Comparison of ENCODE assay signal across 27 mouse cellular contexts in the genomic region with DNA sequence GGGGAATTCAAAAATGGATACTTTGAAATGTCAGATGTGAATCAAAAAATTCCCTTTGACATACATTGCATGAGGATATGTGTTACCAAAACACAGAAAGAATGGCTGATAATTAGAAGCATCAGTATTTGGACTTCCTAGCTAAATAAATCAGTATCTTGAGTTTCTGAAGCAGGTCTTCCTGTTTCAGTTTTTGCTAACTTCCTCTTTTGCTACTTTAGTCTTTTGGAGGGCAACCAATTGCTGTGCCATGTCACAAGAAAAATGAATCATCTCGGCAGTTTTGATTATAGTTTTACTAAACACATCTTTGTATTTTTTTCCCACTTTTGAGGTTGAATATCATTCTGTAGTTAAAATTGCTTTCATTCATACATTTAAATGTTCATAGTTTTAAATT.
"Had no signal": no experiment of that assay in that cellular context is flagged by ENCODE, and none has a peak within 500 bp of the region (broad histone marks: within the 10 kb centered on the region; RNA-seq: fewer than 3 reads in every experiment).

No protein-coding gene starts in this region.

- ATAC-seq: intestine, postnatal 0 days; liver, embryonic 12.5 days; midbrain, embryonic 13.5 days; midbrain, embryonic 16.5 days had no signal

- DNase-seq: kidney, adult 2 months; kidney, postnatal 10 days; kidney, postnatal 4 days; liver; lung, adult 18-20 months; lung, postnatal 14 days; lung, postnatal 4 days; right cerebral cortex, adult 18-20 months; right cerebral cortex, postnatal 25 days; spleen, adult 18-20 months; thymus, adult 2 months; thymus, postnatal 14 days; thymus, postnatal 4 days had no signal

- H3K4me3 ChIP-seq: kidney, embryonic 15.5 days; limb, embryonic 10.5 days; limb, embryonic 13.5 days; liver, embryonic 12.5 days; liver, embryonic 15.5 days; lung, embryonic 15.5 days; megakaryocyte, embryonic 14.5 days; midbrain, embryonic 10.5 days; midbrain, embryonic 13.5 days; myocyte; neural tube, embryonic 13.5 days had no signal

- H3K4me1 ChIP-seq: kidney, embryonic 15.5 days; limb, embryonic 10.5 days; limb, embryonic 13.5 days; liver, embryonic 12.5 days; liver, embryonic 15.5 days; lung, embryonic 15.5 days; megakaryocyte, embryonic 14.5 days; midbrain, embryonic 10.5 days; midbrain, embryonic 13.5 days; neural tube, embryonic 13.5 days had no signal

- H3K27ac ChIP-seq: kidney, embryonic 15.5 days; limb, embryonic 10.5 days; limb, embryonic 13.5 days; liver, embryonic 12.5 days; liver, embryonic 15.5 days; lung, embryonic 15.5 days; midbrain, embryonic 10.5 days; midbrain, embryonic 13.5 days; neural tube, embryonic 13.5 days; stomach, postnatal 0 days had no signal

- H3K36me3 ChIP-seq: kidney, embryonic 15.5 days; limb, embryonic 10.5 days; limb, embryonic 13.5 days; liver, embryonic 12.5 days; liver, embryonic 15.5 days; lung, embryonic 15.5 days; midbrain, embryonic 10.5 days; midbrain, embryonic 13.5 days; neural tube, embryonic 13.5 days had no signal

- H3K27me3 ChIP-seq: kidney, embryonic 15.5 days; limb, embryonic 13.5 days; liver, embryonic 12.5 days; liver, embryonic 15.5 days; lung, embryonic 15.5 days; megakaryocyte, embryonic 14.5 days; midbrain, embryonic 13.5 days; neural tube, embryonic 13.5 days had no signal

- H3K9ac ChIP-seq: kidney, embryonic 15.5 days; limb, embryonic 13.5 days; liver, embryonic 12.5 days; liver, embryonic 15.5 days; lung, embryonic 15.5 days; midbrain, embryonic 13.5 days; neural tube, embryonic 13.5 days had no signal

- H3K9me3 ChIP-seq: kidney, embryonic 15.5 days; limb, embryonic 10.5 days; limb, embryonic 13.5 days; liver, embryonic 12.5 days; liver, embryonic 15.5 days; lung, embryonic 15.5 days; megakaryocyte, embryonic 14.5 days; midbrain, embryonic 10.5 days; midbrain, embryonic 13.5 days; neural tube, embryonic 13.5 days had no signal
